Mouse (Mus musculus): ENCODE data around the gene Plekhg2.
A peak's percentile ranks its signal among the peaks of the same experiment; 100 is the strongest.
"Not testable (repeated sequence)": the region's sequence is repeated elsewhere in the genome, so short reads cannot be mapped to it uniquely, and the experiment has no call there.

The Plekhg2 gene

DNA sequence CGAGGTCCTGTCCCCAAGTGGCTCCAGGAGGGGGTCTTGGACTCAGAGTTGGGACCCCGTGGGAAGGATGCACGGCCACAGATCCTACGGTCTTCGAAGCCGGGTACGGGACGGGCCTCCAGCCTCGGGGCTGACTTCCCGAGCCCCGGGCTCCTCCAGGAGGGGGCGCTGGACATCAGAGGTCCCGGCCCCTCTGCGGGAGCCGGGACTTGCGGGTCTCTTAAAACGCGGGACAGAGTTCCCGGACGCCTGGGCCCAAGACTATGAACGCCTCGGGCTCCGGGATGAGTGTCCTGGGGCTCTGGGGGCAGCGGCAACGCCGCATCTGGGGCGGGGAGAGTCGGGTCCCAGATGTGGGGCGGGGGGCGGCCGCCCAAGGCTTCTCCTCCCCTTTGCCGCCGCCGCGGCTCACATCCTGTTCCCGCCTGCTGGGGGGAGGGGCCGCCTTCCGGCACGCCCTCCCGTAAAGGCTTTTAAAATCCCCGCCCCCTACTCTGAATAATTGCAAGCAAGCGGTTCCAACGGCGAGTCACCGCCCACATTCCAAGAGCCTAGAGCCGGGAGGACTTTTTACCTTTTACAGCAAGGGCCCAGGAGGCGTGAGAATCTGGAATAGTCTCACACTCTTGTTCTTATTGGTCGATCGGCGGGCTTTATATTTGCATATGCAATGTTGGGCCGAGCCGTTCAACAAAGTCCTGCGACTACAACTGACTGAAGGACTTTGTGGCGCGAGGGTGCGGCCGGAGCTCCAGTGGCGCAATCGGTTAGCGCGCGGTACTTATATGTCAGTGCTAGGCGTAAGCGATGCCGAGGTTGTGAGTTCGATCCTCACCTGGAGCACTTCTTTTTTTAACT, at the start of gene Plekhg2:
Gene Plekhg2, minus strand, starts transcription at position 349 of the 858 bp plus-strand sequence.
- DNase-seq (ENCODE audit: low spot score) = peak; percentile 98

DNA sequence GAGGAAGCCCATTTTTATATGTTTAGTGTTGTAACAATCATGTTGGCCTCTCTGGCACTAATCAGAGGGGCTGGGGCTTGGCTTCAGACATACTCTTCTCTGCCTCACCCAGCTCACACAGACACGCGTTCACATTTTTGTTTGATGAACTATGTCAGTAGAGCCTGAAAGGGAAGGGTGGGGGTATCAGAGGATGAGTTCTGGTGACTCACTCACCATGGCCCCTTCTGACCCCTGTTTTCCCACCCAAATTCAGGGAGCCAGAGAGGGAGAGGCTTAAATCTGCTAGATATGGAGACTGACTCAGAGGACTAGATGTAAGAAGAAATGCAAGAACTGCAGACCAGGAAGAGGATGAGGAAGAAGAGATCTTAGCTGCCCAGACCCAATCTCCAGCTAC, 47.0 kb upstream of the Plekhg2 start:
- DNase-seq (ENCODE audit: low spot score) = no peak

DNA sequence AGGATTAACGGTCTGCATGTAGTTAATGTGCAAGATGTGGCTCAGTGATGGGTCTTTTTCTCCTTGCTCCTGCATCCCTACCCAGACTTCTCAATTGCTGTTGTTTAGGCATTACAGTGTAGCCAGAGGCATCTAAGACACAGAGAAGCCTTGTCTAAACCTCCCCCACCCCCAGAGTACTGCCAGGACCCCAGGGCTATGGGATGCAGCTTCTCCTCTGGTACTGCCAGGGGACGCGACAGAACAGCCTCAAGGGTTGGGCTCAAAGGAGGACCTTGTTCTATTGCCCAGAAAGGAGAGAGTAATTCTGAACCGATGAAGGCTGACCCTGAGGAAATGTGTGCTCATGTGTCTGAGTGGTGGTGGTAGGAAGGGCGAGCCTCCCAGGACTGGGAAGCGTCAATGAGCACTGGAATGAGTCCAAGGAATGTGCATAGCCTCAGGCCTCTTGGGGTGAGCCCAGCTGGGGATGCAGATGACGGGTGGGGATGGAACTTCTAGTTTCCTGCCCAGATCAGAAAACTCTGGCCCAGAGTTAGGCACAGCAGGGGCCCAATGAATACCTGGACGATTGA, 45.8 kb upstream of the Plekhg2 start:
- no peak for DNase-seq (ENCODE audit: low spot score)

DNA sequence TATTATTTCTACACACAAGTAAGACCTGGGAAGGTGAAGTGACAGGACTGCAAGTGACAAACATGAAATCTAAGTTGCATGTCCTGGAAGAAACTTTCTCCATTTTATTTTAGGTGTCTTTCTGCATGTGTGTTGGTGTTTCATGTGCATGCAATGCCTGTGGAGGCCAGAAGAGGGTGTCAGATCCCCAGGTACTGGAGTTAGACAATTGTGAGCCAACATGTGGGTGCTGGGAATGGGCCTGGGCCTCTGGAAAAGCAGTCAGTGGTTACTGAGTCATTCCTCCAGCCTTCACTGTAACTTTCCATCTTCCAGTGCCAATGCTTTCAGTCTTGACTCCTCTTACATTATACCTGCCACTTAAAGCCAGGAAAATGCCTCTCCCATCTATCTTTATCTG, 45.0 kb upstream of the Plekhg2 start:
- no peak for DNase-seq (ENCODE audit: low spot score)

DNA sequence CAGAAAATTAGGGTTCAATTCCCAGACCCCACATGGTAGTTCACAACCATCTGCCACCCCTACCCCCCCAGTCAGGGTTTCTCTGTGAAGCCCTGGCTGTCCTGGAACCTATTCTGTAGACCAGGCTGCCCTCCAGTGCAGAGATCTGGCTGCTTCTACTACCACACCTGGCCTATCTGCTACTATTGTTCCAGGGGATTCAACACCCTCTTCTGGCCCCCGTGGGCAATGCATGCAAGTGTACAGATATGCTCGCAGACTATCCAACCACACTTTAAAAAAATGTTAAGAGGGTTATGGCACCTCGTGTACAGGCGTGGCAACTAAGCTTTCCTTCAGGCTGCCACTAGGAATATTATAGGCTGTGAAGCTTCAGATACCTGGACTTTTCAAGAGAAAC, 40.4 kb upstream of the Plekhg2 start:
- DNase-seq (ENCODE audit: low spot score) = peak; percentile 24

DNA sequence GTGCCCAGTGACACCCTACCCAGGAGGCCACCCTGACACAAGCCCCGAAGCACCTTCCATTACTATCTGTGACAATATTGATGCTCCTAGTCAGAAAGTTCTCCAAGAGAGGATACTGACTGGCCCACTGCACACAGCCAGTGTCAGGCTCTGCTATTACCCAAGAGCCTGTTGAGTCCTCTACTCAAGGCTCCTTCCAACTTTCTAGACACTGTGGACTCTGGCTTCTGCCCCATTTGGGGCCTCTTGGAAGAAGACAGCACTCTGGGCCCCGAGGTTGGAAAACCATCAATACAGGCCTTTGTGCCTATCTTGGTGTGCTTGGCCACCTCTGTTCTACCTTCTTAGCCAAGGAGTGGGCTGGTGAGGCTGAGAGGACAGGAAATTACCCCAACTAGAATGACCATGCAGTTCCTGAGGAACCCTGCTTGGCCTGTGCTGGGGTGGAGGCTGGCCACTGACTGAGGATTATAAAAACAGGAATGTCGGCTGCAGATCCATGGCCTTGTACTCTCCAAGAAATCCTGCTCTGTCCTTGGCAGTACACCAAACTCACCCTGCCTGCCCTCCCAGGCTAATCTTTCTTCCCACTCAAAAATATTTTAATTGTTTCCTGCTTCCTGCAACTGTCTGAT, 38.6 kb upstream of the Plekhg2 start:
- no peak for DNase-seq (ENCODE audit: low spot score)

DNA sequence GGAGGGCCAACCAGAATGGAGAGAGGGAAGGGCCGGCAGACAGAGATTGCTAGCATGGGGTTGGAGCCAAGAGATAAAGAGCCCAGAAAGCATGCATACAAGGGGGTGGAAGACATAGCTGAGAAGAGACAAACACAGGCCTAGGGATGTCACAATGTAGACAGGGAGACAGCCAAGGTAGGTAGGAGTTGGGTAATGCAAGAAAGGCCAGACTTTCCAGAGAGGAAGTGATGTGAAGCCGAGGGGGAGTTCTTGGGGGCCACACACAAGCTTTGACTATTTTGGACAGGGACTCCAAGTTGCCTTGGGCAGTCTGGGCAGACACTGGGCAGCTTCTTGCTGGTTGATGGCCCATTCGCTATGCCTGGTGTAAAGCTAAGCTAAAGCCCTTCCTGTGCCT, 29.5 kb upstream of the Plekhg2 start:
- DNase-seq (ENCODE audit: low spot score) = no peak

DNA sequence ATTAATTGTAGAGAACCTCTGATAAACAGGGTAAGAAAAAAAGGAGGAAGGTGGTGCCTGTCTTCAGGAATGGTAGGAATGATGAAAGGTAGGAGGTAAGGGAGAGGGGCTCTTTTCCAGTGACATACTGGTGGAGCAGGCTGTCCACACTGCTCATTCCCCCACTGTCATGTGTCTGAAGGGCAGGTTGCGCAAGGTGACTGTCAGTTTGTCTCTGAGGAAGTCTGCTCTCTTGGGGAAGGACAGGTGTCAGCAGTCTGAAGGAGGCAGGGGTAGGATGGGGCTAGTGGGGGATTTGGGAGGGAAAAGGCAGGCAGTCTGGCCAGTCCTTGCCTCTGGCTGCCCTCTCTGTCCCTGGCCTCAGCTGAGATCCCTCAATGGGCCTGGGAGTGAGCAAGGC, 28.6 kb upstream of the Plekhg2 start:
- DNase-seq (ENCODE audit: low spot score) = no peak

DNA sequence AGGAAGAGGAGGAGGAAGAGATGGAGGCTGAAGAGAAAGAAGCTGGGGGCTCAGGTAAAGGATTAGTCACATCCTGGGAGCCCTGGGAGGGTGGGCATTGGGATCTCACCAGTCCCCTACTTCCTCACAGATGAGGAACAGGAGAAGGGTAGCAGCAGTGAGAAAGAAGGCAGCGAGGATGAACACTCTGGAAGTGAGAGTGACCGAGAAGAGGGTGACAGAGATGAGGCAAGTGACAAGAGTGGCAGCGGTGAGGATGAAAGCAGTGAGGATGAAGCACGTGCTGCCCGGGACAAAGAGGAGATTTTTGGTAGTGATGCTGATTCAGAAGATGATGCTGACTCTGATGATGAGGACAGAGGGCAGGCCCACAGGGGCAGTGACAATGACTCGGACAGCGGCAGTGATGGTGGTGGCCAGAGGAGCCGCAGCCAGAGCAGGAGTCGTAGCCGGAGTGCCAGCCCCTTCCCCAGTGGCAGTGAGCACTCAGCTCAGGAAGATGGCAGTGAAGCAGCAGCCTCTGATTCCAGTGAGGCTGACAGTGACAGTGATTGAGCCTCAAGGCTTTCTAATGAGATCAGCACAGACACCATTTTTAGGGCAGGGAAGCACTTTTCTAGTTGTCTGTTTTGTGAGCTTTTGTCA, 26.4 kb upstream of the Plekhg2 start:
- no peak for DNase-seq (ENCODE audit: low spot score)

DNA sequence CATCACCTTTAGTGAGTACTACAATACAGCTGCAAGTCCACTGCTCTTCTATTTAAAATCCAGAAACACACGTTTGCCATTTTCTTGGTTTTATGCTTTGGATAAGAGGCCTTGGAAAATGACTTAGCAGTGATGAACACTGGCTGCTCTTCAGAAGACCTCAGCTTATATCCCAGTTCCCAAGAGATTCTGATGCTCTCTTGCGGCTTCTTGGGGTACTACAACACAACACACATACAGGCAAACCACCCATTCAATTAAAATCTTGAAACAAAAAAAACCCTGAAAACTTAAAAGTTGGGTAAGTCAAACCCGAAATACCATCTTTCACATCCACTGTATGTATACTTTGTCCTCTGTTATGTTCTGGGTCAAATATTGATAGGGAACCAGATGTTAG, 25.6 kb upstream of the Plekhg2 start:
- DNase-seq (ENCODE audit: low spot score) = no peak

DNA sequence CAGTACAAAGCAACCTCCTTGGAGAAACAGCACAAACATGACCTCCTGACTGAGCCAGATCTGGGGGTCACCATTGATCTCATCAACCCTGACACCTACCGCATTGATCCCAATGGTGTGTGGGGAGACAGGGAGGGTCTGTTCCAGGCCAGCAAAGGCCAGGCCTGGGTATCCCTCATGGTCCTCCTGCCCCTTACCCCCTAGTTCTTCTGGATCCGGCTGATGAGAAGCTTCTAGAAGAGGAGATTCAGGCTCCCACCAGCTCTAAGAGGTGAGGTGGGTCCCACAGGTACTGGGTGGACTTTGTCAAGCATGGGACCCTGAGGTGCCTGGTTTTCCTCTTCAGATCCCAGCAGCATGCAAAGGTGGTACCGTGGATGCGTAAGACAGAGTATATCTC, 23.0 kb upstream of the Plekhg2 start:
- DNase-seq (ENCODE audit: low spot score) = no peak

DNA sequence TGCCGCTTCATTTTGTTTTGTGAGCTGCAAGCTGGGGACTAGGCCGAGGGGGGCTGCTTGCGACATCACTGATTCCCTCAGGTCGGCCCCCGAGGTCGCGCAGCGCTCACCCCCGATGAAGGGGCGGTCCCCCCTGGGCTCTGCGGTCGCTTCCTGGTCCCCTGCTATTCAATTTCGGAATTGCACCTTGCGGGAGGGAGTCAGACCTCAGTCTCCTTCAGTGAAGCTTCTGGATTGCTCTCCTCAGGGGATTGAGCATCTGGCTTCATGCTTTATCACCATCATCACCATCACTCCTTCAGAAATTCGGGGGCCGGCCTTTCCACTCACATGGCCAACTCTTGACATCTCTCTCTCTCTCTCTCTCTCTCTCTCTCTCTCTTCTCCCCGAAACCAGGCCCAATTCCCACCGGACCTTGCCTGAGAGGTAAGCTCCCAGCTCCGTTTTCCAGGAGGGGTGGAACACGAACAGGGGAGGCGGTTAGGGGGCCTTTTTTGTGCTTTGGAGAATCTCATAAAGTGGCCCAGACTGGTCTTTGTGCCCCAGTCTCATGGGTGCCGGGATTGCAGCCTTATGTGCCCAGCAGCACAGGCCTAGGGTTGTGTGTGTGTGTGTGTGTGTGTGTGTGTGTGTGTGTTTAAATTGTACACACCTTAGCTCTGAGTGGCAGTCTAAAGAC, 21.0 kb upstream of the Plekhg2 start:
- no peak for DNase-seq (ENCODE audit: low spot score)

DNA sequence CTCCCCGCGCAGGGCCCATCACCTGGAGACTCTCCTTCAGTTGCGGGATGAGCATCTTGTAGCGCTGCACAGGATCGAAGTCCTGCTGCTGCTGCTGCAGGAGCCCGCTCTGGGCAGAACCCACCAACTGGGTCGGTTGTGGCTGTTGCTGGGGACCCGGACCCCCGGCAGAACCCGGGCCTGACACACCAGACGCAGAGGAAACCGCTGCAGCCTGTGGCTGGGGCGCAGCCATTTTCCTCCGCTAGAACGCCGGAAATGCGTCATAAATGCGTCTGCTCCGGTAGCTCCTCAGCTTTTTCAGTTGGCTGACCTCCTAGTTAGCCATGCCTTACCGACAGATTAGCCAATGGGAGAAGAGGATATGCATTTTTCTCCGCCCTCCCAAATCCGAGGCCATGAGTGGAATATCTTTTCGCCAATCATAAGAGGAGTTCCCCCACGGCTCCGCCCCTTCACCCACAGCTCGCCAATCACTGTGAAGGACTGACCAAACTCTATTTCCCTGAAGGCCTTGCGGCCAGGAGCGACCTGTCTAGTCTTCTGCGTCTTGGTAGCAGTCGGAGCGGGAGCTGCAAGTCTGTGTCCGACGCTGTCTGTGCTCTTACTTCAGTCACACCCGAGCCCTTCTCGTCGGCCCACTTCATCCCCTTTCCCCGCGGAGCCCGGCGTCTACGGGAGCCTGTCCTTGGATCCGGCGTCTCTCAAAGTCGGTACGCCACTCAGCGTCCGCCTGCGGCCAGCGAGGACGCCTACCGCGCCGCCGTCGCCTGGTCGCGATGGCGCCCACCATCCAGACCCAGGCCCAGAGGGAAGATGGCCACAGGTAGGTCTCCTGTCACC, 20.3 kb upstream of the Plekhg2 start, which contains the start of the genes Med29 and Paf1:
Gene Med29, minus strand, starts transcription at position 280 of the 843 bp plus-strand sequence.
Gene Paf1, plus strand, starts transcription at position 523 of the 843 bp plus-strand sequence.
- peak; percentile 97 for DNase-seq (ENCODE audit: low spot score)

DNA sequence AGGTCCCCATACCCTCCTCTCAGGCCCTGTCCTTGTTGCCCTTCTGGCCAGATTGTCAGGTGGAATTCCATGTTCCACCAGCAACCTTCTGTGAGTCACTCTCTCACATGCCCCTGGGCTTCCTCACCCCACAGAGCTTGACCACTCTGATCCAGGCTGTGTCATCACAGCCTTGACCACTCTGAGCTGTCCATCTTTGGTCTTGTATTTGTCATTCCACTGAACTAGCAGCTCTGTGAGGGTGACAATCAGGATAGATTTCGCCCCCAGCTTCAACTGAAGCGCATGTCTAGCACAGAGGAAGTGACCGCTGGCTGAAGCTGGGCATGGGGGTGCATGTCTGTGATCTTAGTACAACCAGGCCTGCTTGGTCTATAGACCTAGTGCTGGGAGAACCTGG, 17.9 kb upstream of the Plekhg2 start:
- DNase-seq (ENCODE audit: low spot score) = no peak

DNA sequence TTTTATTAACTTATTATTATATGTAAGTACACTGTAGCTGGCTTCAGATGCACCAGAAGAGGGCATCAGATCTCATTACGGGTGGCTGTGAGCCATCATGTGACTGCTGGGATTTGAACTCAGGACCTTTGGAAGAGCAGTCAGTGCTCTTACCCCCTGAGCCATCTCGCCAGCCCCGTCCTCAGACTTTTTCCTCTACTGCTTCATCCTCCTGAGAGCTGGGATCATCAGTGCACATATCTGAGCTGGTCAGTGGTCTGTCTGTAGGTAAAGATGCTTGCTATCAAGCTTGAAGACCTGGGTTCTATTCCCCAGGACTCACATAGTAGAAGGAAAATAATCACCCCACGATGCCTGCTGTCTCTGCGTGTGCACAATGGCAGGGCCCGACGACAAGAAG, 15.0 kb upstream of the Plekhg2 start:
- not testable (repeated sequence) for DNase-seq (ENCODE audit: low spot score)

DNA sequence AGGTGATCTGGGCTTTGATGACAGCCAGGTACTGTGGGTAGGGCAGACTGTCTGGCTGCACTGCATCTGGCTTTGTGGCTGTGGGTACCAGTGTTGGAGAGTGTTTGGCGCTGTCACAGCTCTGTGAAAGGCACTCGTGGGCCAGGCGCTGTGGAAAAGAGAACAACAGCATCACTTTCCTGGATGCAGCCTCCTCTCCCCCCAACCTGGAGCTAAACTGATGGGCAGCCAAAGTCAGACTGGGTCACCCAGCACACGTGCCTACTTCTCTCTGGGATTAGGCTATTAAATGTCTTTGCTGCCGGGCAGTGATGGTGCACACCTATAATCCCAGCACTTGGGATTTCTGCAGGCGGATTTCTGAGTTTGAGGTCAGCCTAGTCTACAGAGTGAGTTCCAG, 14.5 kb upstream of the Plekhg2 start:
- not testable (repeated sequence) for DNase-seq (ENCODE audit: low spot score)

DNA sequence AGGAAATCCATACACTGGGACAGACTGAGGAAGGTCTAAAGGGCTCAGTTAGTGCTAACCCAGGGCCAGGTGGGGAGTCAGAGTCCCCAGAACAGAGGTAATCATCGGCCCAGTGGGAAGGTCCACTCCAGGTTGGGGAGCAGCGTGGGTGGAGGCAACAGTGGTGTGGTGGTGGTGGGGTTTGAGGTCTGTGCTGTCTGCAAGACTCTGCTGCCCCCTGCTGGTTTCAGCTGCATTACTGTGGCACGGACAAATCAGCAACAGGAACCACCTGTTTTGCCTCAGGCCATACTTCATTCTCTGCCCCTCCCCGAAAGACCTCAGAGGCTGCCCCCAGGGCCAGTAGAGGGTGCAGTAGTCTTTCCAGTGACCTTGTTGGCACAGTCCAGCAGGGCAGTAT, 14.1 kb upstream of the Plekhg2 start:
- DNase-seq (ENCODE audit: low spot score) = peak; percentile 81

DNA sequence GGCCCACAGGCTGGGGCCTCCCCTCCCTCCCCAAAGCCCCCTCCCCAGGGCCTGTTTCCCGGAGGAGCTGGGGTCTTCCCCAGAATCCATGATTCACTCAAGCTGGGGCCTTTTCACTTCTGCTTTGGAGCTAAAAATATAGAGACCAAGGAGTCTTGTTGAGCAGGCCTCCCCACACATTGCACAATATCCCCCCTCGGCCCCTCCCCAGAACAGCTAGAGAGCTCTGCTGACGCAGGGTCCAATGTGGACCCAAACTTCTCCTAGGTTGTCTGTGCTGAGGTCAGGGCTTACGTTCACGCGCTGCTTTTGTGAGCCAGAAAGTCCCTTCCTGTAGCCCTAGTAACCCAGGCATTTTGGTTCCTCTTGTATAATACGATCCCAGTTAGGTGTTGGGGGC, 13.6 kb upstream of the Plekhg2 start:
- DNase-seq (ENCODE audit: low spot score) = peak; percentile 4

DNA sequence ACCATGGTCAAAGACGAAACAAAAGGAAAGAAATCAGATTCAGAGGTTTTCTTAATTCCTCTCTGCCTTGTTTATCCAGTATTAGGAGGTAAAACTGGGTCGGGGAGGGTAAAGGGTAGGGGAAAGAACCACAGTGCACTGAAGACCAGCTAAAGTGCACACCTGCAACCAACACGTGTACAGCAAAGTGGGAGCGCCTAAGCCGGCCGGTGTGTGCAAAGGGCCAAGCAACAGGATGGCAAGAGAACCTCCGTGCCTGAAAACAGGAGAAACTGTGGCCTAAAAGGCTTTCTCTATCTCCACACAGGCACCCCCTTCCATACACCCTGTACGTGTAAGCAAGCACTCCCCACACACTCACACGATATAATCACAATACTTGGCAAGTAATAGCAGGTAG, 12.8 kb upstream of the Plekhg2 start:
- DNase-seq (ENCODE audit: low spot score) = no peak

DNA sequence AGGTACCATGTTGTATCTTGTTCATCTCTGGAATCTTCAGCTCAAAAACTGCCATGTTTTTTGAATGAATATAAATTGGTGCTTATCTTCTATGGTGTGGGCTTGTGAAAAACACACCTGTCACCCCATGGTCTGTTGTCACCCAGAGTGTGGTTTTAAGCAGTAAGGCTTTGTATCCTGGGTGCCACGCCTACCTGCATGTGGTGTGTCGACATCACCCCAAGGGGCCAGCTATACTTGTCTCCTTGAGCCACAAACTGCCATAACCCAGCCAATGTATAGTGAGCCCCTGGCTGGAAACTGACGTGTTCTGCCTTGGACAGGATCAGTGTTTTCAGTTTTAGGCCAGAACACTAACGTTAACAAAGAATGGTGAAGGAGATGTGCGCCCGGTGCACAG, 11.8 kb upstream of the Plekhg2 start:
- DNase-seq (ENCODE audit: low spot score) = peak; percentile 56

DNA sequence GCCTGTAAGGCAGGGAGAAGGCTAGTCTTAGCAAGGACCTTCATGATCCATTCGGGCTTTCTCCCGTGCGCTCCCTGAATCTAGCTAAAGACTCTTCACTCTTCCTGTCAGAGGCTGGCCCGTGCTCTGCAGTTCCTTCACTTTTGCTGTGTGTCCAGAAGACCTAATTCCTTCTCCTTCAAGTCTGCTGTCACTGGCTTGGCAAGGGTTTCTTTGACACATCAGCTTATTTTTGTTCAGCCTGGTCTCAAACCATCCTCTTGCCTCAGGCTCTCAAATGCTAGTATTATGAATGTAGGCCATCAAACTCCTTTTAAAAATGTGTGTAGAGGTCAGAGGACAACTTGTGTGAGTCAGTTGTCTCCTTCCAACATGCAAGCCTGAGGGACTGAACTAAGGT, 11.2 kb upstream of the Plekhg2 start:
- DNase-seq (ENCODE audit: low spot score) = no peak
